Mouse (Mus musculus): ENCODE data around the gene Nlrp10. TPM values are rescaled to one million over a fixed set of nuclear protein-coding genes. Genes with fewer than 3 reads are reported as not detected.

The Nlrp10 gene
- polyA plus RNA-seq, 1 experiment from 2014 or later, result 0.11 TPM

Other genes with a start within 250 kb of the Nlrp10 start
- gene Olfr512, start 216.9 kb downstream of the Nlrp10 start, polyA plus RNA-seq (2016; fragmentation: Nextera tagmentation; extraction: Ambion mirVana), result not detected in 2 replicates
- gene Olfr513, start 179.2 kb downstream of the Nlrp10 start, polyA plus RNA-seq (2016; fragmentation: Nextera tagmentation; extraction: Ambion mirVana), result not detected in 2 replicates
- gene Olfr514, start 104.2 kb downstream of the Nlrp10 start, polyA plus RNA-seq (2016; fragmentation: Nextera tagmentation; extraction: Ambion mirVana), result not detected in 2 replicates
- not detected in 2 replicates for gene Olfr516, start 79.6 kb downstream of the Nlrp10 start, polyA plus RNA-seq (2016; fragmentation: Nextera tagmentation; extraction: Ambion mirVana)
- not detected in 2 replicates for gene Olfr517, start 57.8 kb downstream of the Nlrp10 start, polyA plus RNA-seq (2016; fragmentation: Nextera tagmentation; extraction: Ambion mirVana)
- gene Olfr518, start 45.2 kb downstream of the Nlrp10 start, polyA plus RNA-seq (2016; fragmentation: Nextera tagmentation; extraction: Ambion mirVana), result not detected in 2 replicates
- not detected in 2 replicates for gene Olfr519, start 35.8 kb downstream of the Nlrp10 start, polyA plus RNA-seq (2016; fragmentation: Nextera tagmentation; extraction: Ambion mirVana)
- gene Eif3f, start 4.2 kb upstream of the Nlrp10 start, polyA plus RNA-seq (2016; fragmentation: Nextera tagmentation; extraction: Ambion mirVana), result 85.8 and 87.3 TPM in 2 replicates
- gene Tub, start 20.2 kb upstream of the Nlrp10 start, polyA plus RNA-seq (2016; fragmentation: Nextera tagmentation; extraction: Ambion mirVana), result 2.4 and 3.7 TPM in 2 replicates
- gene Ric3, start 153.2 kb upstream of the Nlrp10 start, polyA plus RNA-seq (2016; fragmentation: Nextera tagmentation; extraction: Ambion mirVana), result 4.6 and 5.8 TPM in 2 replicates
- gene Lmo1, start 245.0 kb upstream of the Nlrp10 start, polyA plus RNA-seq (2016; fragmentation: Nextera tagmentation; extraction: Ambion mirVana), result 46.7 and 74.5 TPM in 2 replicates

Measured in limb, embryonic 10.5 days (tissue).